Mouse (Mus musculus) spleen, embryonic (tissue): Measurements from ENCODE around the gene Ppp1r12b.

Experiments
- CTCF ChIA-PET: fragments of 350-600 bp; sonication (Branson Sonifier 250); formaldehyde crosslinking; loops from one replicate; lab custom pipeline; 2022; lab: Charles Lee

The Ppp1r12b gene

DNA sequence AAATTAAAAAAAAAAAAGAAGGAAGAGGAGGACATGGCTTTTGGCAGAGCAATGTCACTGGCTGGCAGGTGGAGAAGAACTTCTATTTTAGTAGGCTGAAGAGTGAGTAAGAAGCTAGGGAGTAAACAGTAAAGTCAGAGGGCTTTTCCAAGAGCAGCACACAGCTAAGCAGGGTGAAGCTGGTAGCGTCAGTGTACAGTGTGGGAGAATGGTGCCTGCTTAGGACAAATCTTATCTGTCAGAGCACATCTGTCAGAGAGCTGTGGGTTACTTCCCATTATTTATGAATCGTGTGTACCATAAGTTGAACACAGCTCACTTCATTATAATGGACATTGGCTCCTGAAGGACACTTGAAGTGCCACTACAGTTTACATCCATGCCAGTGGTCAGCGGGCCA, 102.9 kb downstream of the Ppp1r12b start:
- CTCF ChIA-PET, result interaction anchor here (0.7 kb wide), 1 partner anchor 104 kb away, joined by 3 read pairs; no protein-coding TSS in a partner anchor

DNA sequence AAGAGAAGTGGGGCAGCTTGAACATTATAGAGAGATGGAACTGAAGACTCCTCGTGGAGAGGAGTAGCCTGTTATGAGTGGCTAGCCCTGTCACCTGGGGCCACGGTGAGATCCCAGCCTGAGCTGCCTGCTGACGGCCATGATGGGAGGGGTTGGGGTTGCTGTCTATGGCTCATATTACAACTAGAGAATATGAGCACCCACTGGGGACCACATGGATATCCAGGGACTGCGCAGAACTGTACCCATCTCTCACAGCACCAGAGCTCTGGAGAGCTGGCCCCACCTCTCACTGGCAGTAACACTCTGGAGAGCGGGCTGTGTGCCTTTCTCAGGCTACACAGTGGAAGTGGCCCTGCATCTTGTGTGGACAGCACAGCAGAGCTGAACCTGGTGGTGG, 104.5 kb downstream of the Ppp1r12b start:
- CTCF ChIA-PET, result interaction anchor here (0.5 to 0.6 kb wide), 2 partner anchors 105 to 729 kb away, joined by 7 to 19 read pairs; no protein-coding TSS in a partner anchor

DNA sequence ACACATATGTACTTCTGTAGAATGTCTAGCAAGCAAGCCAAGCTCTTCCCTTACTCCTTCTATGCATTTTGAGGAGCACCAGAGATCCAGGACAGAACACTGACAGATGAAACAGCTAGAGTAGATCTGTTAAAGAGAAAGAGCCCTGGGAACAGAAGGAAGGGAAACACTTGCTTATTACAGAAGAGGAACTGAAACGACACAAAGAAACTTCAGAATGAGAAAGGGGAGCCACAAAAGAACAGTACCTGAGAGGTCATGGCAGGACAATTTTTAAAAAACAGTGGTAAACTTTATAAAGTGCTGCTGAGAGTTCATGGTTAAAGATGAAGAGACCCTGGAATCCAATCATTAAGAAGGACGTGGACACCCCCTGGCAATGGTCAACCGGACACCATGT, 105.4 kb downstream of the Ppp1r12b start:
- CTCF ChIA-PET, result no interaction called here

DNA sequence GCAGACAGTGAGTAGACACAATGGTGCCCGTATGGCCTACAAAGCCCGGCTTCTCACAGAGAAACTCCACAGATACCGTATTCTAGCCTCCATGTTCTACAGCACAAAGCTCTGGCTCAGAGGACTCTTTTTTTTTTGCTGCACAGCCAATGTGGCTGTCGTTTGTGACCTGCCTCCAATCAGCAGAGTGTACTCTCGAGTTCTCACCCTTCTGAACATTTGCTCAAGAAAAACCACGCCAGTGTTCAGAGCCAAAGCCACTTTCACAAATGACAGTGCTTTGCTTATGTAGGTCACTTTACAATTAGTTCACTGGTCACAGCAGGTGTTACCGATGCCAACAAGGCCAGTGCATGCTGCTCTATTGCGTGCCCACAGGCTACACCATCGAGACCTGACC, 107.9 kb downstream of the Ppp1r12b start:
- CTCF ChIA-PET, result no interaction called here

DNA sequence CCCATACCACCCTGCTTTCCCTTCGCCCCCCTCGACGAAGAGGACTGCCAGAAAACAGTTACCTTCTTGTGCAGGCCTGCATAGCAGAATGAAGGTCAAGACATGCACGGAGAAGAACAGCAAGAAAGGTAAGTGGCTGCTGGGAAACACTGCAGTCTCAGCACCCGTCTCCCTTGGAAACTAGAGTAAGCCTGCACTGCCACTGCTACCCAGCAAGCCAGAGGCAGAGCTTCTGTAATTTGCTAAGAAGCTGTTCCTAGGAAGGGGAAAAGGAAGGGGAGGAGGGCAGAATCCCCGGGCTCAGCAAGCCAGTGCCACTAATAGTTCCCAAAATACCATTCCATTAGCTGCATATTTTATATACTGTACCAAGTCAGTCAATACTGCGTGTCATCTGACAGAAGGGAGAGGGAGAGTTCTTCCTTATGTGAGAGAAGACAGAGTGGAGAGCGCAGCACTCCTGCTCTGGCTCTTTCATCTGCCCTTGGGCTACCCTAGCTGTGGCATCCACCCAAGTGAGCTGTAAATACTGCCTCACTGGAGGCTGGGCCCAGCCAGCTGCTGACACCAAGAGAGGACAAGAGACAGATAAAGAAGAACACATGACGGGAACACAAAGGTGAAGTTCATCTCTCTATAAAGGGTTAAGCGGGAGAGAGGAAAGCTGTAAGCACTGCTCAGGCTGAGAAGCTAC, 109.3 kb downstream of the Ppp1r12b start:
- CTCF ChIA-PET, result no interaction called here

DNA sequence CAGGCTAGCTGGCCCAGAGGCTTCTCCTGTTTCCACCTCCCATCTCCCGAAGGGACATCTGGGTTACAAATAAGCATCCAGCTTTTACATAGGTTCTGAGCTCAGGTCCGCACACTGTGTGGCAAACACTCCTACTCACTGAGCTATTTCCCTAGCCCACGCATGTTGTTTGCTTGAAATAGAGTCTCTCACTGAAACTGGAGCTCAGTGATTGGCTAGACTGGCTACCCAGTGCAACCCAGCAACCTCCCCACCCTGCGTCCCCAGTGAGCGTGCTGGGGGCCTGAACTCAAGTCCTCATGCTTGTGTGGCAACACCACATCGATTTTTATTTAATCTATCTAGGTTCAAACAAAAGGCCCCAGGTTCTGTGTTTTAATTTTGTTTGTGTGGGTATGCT, 112.4 kb downstream of the Ppp1r12b start:
- CTCF ChIA-PET, result no interaction called here

DNA sequence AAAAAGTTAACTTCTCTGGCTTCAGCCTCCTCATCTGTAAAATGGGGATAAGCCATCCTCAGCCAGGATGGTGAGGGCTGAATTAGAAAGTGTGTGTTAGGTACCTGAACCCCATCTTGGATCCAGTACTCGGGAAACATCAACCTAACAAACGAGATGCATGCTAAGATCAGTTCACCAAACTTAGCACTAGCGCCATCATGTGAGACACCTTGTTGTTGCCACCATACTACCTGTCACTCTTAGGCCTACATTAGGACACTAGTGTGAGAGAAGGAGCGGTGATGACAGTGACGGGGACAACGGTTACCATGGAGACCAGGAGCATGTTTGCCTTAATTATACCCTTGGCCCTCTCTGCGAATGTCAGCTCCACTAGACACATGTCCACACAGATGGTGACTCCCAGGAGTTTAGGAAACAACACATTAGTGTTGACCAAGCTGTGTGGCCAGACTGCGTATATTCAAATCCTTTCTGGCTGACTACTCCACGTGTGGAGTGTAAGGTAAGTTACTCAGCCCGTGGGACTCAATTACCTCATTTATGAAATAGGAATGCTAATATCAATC, 118.7 kb downstream of the Ppp1r12b start:
- CTCF ChIA-PET, result interaction anchor here (0.6 kb wide), 1 partner anchor 92 kb away, joined by 3 read pairs; no protein-coding TSS in a partner anchor

DNA sequence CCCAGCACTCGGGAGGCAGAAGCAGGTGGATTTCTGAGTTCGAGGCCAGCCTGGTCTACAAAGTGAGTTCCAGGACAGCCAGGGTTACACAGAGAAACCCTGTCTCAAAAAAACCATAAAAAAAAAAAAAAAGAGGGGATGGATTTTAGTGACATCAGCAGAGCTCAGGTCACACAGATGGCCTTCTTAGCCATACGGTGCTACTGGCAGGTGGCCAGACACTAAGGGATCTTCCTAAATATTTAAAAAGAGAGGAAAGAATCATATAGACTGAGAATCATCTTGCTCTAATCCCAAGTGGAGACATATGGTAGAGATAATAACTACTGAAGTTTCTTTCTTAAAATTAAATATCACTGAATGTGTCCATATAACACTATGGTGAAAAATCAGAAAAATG, 124.9 kb downstream of the Ppp1r12b start:
- CTCF ChIA-PET, result interaction anchor here (0.5 kb wide), 1 partner anchor 275 kb away, joined by 3 read pairs; no protein-coding TSS in a partner anchor

DNA sequence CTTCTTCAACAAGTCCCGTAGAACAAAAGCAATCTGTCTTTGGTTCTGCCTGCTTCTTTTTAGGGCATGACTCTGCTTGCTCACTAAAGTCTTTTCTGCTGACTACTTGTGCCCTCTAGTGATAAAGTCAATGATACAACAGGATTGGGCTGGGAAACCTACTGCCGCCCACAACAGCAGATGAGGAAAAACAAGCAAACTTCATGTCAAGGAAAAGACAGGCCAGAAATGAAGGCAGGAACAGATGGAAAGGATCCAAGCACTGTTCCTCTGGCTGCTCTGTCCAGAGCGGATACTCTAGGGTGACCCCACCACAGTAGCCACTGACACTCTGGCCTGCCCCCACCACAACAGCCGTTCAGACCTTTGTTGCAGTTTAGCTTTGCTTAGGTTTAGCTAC, 126.1 kb downstream of the Ppp1r12b start:
- CTCF ChIA-PET, result no interaction called here

DNA sequence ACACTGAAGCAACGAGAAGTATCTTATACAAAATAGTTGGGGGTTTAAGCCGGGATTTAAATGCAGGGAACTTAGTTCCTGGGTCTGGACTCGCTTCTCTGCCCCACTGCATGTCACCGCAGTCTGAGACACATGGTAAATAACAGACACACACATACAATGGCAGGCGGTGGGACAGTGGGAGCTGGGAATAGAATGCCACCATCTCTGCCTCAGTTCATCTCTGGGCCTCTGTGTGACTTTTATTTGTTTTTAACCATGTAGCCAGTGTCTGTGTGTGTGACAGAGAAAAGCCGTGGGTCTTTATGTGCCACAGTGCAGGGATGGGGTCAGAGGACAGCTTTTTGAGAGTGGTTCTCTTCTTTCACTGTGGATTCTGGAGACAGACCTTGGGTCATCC, 130.8 kb downstream of the Ppp1r12b start:
- CTCF ChIA-PET, result no interaction called here

DNA sequence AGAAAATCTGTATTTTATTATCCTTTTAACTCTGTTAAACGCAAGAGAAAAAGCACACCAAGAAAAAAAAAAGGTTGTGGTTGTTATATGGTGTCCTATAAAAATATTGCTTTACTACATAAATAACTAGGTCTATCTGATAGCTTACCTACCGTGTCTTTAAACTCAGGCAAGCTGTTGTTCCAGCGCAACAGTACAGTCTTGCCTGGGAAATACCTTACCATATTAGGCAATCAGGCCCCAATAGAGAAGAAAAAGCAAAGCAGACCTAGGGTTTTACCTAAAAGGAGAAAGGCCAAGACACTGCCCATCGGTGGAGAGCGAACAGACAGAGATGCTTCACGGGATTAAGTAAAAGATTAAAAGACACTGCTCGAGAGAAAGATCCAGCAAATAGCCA, 131.9 kb downstream of the Ppp1r12b start:
- CTCF ChIA-PET, result no interaction called here

DNA sequence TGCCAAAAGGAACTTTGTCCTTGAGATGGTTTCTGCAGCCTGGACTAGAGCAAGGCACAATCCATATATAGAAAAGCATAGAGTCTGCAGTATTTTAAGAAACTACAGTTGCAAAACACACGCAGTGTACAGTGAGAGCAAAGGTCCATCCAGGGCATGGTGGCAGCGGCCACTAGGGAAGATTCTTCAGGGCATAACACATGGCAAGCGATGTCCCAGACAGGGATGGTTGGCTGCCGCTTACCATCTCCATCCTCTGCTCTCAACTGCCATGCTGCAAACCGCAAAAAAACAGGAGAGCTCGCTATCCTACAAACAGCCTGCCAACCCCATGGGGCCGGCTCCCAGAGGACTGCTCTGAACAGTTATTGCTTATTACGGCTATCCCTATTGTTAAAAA, 132.4 kb downstream of the Ppp1r12b start:
- CTCF ChIA-PET, result no interaction called here

DNA sequence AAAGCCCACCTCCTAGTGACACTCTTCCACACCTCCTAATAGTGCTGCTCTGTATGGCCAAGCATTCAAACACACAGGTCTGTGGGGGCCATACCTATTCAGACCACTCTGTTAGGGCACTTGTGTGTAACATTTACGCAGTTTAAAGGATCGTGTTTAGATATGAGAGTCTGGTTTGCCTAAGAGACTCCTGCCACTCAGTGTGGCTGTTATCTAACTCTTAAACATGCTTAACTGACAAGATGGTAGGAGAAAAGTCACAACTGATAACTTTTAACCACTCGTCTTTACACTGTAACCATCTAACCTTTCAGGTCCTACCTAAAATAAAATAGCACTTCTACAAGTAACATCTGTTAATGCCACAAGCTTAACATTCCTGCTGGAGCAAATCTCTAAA, 134.9 kb downstream of the Ppp1r12b start:
- CTCF ChIA-PET, result no interaction called here

DNA sequence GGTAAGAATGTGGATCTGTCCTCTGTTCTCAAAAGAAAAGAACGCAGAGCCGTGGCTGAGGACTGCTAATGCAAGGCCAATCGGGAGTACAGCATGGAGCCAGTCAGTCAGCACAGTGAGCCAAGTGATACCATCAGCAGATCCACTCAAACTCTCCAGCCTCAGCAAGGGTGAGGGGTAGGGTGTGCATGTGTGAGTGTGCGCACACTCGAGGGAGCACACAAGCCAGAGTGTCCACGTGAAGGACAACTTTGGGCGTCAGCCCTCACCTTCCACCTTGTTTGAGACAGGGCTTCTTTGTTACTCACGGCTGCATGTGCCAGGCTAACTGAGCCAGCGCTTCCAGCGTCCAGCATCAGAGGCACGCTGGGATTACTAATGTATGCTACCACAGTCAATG, 136.5 kb downstream of the Ppp1r12b start:
- CTCF ChIA-PET, result no interaction called here

DNA sequence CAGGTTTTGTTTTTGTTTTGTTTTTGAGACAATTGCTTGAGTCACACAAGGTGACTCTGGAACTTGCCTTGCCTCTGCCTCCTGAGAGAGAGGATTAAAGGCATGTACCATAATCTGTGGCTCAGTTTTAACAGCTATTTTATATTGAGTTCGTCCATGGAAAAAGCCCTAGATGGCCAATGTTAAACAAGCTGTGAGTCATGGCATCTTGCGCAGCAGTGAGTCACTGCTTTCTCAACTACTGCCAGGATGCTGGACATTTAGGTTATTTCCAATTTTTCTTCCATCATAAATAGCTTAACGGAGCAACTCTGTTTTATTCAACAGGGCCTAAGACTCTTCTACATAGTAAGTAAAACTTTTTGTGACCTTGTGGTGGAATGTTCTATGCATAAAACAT, 137.0 kb downstream of the Ppp1r12b start:
- CTCF ChIA-PET, result no interaction called here

DNA sequence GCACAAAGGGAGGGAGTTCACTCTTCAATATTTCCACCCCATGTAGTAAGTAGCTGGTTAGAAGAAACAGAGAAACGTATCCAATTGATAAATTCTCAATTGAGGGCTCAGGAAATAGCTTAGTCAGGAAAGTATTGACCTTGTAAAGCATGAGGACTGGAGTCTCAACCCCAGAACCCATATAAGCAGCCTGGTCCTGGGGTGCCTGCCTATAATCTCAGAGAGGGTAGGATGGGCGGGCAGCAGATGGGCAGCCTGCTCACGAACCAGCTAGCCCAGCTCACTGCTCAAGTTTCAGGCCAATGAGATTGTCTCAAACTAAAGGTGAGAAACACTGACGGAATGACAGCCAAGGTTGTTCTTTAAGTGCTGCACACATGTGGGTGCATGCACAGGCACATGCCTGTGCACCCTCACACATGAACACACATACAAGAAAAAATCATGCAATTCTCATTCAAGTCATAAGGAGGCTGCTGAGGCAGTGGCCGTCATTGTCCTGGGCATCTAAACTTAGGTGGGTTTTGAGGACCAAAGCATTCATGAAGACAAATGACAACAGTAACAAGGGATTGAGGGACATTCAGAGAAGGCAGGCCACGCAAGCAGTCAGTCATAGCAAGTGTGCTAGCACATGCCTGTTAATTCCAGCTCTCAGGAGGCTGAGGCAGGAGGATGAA, 137.7 kb downstream of the Ppp1r12b start:
- CTCF ChIA-PET, result no interaction called here

DNA sequence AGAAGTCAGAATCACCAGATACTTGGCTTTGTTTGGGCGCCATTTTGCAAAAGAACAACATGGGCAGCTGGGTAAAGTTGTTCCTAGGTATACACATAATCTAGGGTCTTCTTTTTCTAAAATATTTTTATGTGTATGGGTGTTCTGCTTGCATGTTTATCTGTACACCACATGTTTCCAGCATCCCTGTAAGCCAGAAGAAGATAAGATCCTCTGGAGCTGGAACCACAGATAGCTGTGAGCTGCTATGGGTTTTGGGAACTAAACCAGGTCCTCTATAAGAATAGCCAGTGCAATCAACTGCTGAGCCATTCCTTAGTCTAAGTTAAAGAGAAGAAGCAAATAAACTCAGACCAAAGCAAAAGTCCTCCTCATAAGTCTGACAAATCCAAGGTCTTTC, 138.6 kb downstream of the Ppp1r12b start:
- CTCF ChIA-PET, result no interaction called here

DNA sequence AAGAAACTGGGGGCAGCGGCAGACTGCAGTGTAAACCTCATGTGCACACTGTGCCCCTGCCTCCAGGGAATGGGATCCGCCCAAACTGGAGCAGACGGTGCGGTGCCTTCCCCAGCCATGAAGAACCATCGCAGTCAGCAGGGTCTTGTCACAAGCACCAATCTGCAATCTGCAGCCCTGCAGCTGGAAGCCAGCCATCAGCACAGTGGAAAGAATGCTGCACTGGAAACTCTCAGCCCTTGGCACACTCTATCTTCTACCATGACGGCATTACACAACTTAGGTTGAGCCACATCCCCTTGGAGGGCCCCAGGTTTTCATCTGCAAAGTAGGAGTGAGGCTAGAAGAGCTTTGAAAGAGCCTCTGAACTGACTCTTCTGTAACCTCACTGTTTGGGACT, 139.1 kb downstream of the Ppp1r12b start:
- CTCF ChIA-PET, result no interaction called here

DNA sequence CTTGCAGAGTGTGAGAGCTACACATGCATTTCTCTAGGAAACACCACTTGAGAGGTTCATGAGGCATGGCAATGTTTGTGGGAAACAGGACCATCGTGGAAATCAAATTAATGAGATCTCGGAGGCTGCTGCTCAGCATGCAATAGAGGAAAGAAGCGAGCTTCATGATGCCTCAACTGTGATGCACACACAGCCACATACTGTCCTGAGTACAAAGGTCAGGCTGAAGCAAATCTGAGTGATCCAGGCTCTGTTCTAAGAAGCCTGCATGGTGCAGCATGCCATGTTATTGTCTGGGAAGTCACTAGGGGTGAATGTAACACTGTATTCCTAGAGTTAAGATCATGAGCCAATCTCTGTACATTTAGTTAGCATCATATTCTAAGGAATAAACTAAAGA, 140.0 kb downstream of the Ppp1r12b start:
- CTCF ChIA-PET, result no interaction called here

DNA sequence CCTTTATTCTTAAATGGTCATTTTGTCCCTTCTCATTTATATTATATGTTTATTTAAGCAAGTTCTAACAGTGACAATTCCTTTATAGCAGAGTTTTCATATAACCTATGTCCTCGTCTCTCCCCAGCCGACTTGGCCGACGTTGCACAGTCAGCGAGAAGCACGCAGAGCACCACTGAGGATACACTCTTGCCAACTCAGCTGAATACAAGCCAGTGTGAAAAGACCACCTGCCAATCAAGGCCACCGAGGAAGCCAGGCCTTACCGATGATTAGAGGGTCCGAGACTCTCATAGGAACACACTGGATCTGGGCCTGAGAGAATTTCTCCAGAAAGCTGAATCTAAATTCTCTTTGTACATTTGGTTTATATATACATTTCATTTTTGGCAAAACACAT, 150.3 kb downstream of the Ppp1r12b start:
- CTCF ChIA-PET, result no interaction called here

DNA sequence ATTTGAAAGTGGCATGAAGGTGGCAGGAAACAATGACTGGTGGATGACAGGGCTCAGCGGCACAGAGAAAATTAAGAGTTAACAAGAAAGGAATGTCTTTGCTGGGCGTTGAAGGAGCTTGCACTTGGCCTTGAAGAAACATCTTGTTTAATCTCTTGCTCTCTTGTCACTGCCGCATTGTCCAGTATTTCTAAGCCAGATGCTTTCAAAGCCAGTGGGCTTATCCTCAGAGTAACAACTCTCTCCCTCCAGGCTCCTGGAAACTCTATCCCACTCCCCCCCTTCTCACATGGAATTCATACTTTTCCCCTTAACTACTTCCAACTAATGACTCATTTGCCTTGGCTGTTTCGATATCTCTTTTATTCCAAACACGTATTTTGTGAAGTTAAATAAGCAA, 151.4 kb downstream of the Ppp1r12b start:
- CTCF ChIA-PET, result no interaction called here

DNA sequence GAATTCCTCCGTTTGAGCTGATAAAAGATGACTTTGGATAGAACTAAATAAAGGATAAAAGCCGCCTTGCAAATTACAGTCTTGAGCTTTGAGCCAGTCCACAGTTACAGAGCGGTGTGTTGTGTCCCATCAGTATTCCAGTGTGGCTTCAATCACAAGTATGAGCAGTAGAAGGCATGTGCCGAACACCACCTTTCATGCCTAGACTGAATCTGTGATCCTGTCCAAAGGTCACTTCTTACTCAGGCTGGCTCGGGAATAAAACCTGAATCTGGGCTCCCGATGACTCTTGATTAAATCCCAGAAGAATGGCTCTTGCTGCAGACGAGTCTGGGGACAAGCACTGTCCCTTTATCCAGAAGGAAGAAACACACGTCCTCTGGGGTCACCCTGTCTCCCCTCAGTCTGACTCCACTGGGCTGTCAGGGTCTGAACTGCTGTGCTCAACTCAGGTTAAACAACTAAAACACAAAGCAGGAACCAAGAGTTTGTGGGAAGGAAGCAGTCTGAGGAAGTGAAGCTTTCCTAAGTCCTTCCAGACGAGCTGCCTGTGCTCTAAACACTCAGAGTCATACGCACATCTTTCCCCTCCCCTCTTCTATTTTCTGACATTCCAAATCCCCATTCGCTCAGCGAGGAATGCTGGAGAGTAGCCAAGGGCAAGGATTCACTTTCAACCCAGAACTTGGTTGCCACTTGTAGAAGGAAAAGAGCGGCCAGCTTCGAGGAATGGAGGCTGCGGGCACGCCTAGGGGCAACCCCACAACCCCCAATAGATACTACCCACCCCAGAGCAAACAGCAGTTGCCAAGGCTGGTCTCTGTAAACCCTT, 152.2 kb downstream of the Ppp1r12b start:
- CTCF ChIA-PET, result no interaction called here
